Mouse (Mus musculus) liver, embryonic 13.5 days (tissue): ENCODE data around the gene Mettl1. TPM values are rescaled to one million over a fixed set of nuclear protein-coding genes. Genes with fewer than 3 reads are reported as not detected.

ENCODE experiments used
- ATAC-seq: fragments of 200-750 bp; cut with Nextera tagmentation; 2 replicates; pipeline ENCODE4 v1.8.0; 2017; ENCODE audit warnings: low read depth, mild to moderate bottlenecking, moderate number of reproducible peaks, moderate library complexity
- DNase-seq: peaks from one replicate; pipeline ENCODE4 v3.0.0; 2022
- H3K27ac ChIP-seq: fragments of 300-500 bp; sonication (generic); 2 replicates; pipeline ENCODE4 v1.5.1; 2015; ENCODE audit warnings: moderate library complexity, mild to moderate bottlenecking, inconsistent platforms
- H3K27me3 ChIP-seq: fragments of 300-500 bp; sonication (generic); 2 replicates; pipeline ENCODE4 v1.6.1; 2015; ENCODE audit warnings: mild to moderate bottlenecking, inconsistent platforms
- H3K36me3 ChIP-seq: fragments of 300-500 bp; sonication (generic); 2 replicates; pipeline ENCODE4 v1.6.1; 2015; ENCODE audit warnings: mild to moderate bottlenecking, inconsistent platforms
- H3K4me1 ChIP-seq: fragments of 300-500 bp; sonication (generic); replicated peaks from 2 replicates; pipeline ENCODE4 v1.6.1; 2015; ENCODE audit warnings: inconsistent platforms
- H3K4me2 ChIP-seq: fragments of 300-500 bp; sonication (generic); 2 replicates; pipeline ENCODE4 v1.6.1; 2015; ENCODE audit warnings: inconsistent platforms, mild to moderate bottlenecking, moderate library complexity
- H3K4me3 ChIP-seq: fragments of 300-500 bp; sonication (generic); replicated peaks from 2 replicates; pipeline ENCODE4 v1.5.1; 2015; ENCODE audit warnings: mild to moderate bottlenecking, inconsistent platforms
- H3K9ac ChIP-seq: fragments of 300-500 bp; sonication (generic); 2 replicates; pipeline ENCODE4 v1.6.1; 2015; ENCODE audit warnings: mild to moderate bottlenecking, inconsistent platforms
- H3K9me3 ChIP-seq: fragments of 300-500 bp; sonication (generic); replicated peaks from 2 replicates; pipeline ENCODE4 v1.6.1; 2016; ENCODE audit warnings: inconsistent platforms
- WGBS: fragments of 180-500 bp; shearing (Covaris S2); methylation state at CpG from one replicate; pipeline ENCODE4 v1.1.7; 2015; ENCODE audit not compliant: insufficient replicate concordance; 5-methylcytosine and 5-hydroxymethylcytosine counted together
- polyA plus RNA-seq: library from polyadenylated mRNA; unstranded; fragments of >200 nt; fragmentation: Nextera tagmentation; extraction: Ambion mirVana; gene quantifications from 2 replicates; pipeline ENCODE4 v1.2.1, GENCODE M21; 2015

Gene Mettl1
- polyA plus RNA-seq, 1 experiment from 2014 or later = 28.3 TPM

GRCm38 (mm10) chr10:127047954-127048353 is 6.7 kb downstream of the Mettl1 start, which contains the start of gene Cyp27b1:
Gene Cyp27b1 (plus strand): TSS chr10:127048250.
- no peaks in the 10 kb centered on the region for H3K9me3 ChIP-seq
- no peak within 1 kb of the TSS for H3K9ac ChIP-seq
- H3K4me2 ChIP-seq = 0 out of 2 replicates have a peak within 1 kb of the TSS, but pooled peaks have one; percentile 26
- DNase-seq (no peak), ATAC-seq (no peak)
- H3K36me3 ChIP-seq = peaks cover 23% of the 10 kb centered on the region
- peaks cover 57% of the 10 kb centered on the region for H3K27me3 ChIP-seq
- H3K27ac ChIP-seq = no peak within 1 kb of the TSS
- WGBS = 34% methylated on average over 5 of the region's 5 CpGs
- H3K4me3 ChIP-seq = peak within 1 kb of the TSS; percentile 18; the same call in 1 of the 2 replicates
- peaks cover 14% of the 10 kb centered on the region for H3K4me1 ChIP-seq

GRCm38 (mm10) chr10:127048608-127049394 is 7.6 kb downstream of the Mettl1 start:
- H3K4me2 ChIP-seq = peak overlapping the region; percentile 26; the same call in 1 of the 2 replicates
- H3K4me3 ChIP-seq = peak overlapping the region; percentile 18; the same call in 1 of the 2 replicates
- peaks cover 65% of the 10 kb centered on the region for H3K27me3 ChIP-seq
- no peak for DNase-seq
- 8% methylated on average over 35 of the region's 35 CpGs for WGBS
- no peak overlapping the region for H3K27ac ChIP-seq
- no peak overlapping the region for H3K9ac ChIP-seq
- H3K4me1 ChIP-seq = peaks cover 10% of the 10 kb centered on the region
- H3K36me3 ChIP-seq = peaks cover 15% of the 10 kb centered on the region
- ATAC-seq = no peak
- no peaks in the 10 kb centered on the region for H3K9me3 ChIP-seq

GRCm38 (mm10) chr10:127049395-127050118 is 8.3 kb downstream of the Mettl1 start:
- ATAC-seq = peak; percentile 27; the same call in 1 of the 2 replicates
- no peak overlapping the region for H3K27ac ChIP-seq
- WGBS = 4% methylated on average over 29 of the region's 29 CpGs
- peaks cover 10% of the 10 kb centered on the region for H3K4me1 ChIP-seq
- DNase-seq = no peak
- H3K27me3 ChIP-seq = peaks cover 73% of the 10 kb centered on the region
- no peak overlapping the region for H3K9ac ChIP-seq
- no peaks in the 10 kb centered on the region for H3K9me3 ChIP-seq
- H3K4me3 ChIP-seq = peak overlapping the region; percentile 18
- H3K36me3 ChIP-seq = peaks cover 11% of the 10 kb centered on the region
- peak overlapping the region; percentile 26 for H3K4me2 ChIP-seq

GRCm38 (mm10) chr10:127050119-127050474 is 8.9 kb downstream of the Mettl1 start:
- no peak for DNase-seq
- Histone ChIP-seq H3K9ac (no peak overlapping the region), H3K4me1 (peaks cover 10% of the 10 kb centered on the region), H3K9me3 (no peaks in the 10 kb centered on the region), H3K27me3 (peaks cover 78% of the 10 kb centered on the region), H3K36me3 (peaks cover 5% of the 10 kb centered on the region), H3K4me2 (no peak overlapping the region), H3K27ac (no peak overlapping the region), H3K4me3 (no peak overlapping the region)
- 9% methylated on average over 10 of the region's 10 CpGs for WGBS
- peak; percentile 16; the same call in 1 of the 2 replicates for ATAC-seq

- WGBS = 45% methylated on average over 4 of the region's 4 CpGs
- no peaks in the 10 kb centered on the region for H3K36me3 ChIP-seq
- peaks cover 17% of the 10 kb centered on the region for H3K4me1 ChIP-seq
- no peak overlapping the region for H3K4me2 ChIP-seq
- H3K9me3 ChIP-seq = no peaks in the 10 kb centered on the region
- H3K27ac ChIP-seq = no peak overlapping the region
- no peak overlapping the region for H3K9ac ChIP-seq
- peaks cover 99% of the 10 kb centered on the region for H3K27me3 ChIP-seq
- DNase-seq (no peak), ATAC-seq (no peak)
- no peak overlapping the region for H3K4me3 ChIP-seq
Measured at GRCm38 (mm10) chr10:127054646-127055045, 13.4 kb downstream of the Mettl1 start.

- Histone ChIP-seq H3K4me3 (no peak overlapping the region), H3K9me3 (no peaks in the 10 kb centered on the region), H3K4me2 (no peak overlapping the region), H3K36me3 (no peaks in the 10 kb centered on the region), H3K27ac (no peak overlapping the region), H3K27me3 (peaks cover 99% of the 10 kb centered on the region), H3K9ac (no peak overlapping the region), H3K4me1 (peaks cover 20% of the 10 kb centered on the region)
- WGBS = 40% methylated on average over 8 of the region's 8 CpGs
- no peak for DNase-seq
- ATAC-seq = no peak
Measured at GRCm38 (mm10) chr10:127055406-127055805, 14.2 kb downstream of the Mettl1 start.

GRCm38 (mm10) chr10:127056490-127056889 is 15.3 kb downstream of the Mettl1 start:
- no peak overlapping the region for H3K9ac ChIP-seq
- H3K4me1 ChIP-seq = peaks cover 23% of the 10 kb centered on the region
- H3K4me2 ChIP-seq = no peak overlapping the region
- H3K9me3 ChIP-seq = no peaks in the 10 kb centered on the region
- H3K4me3 ChIP-seq = no peak overlapping the region
- DNase-seq (no peak), ATAC-seq (no peak)
- H3K27me3 ChIP-seq = peaks cover 99% of the 10 kb centered on the region
- 73% methylated on average over 20 of the region's 20 CpGs for WGBS
- no peak overlapping the region for H3K27ac ChIP-seq
- H3K36me3 ChIP-seq = no peaks in the 10 kb centered on the region

GRCm38 (mm10) chr10:127058161-127058560 is 16.9 kb downstream of the Mettl1 start:
- no peak overlapping the region for H3K9ac ChIP-seq
- peaks cover 95% of the 10 kb centered on the region for H3K27me3 ChIP-seq
- H3K4me1 ChIP-seq = peaks cover 32% of the 10 kb centered on the region
- H3K4me3 ChIP-seq = 0 out of 2 replicates have a peak overlapping the region, but pooled peaks have one; percentile 67
- no peak overlapping the region for H3K27ac ChIP-seq
- WGBS = 2% methylated on average over 9 of the region's 9 CpGs
- H3K36me3 ChIP-seq = no peaks in the 10 kb centered on the region
- 0 out of 2 replicates have a peak overlapping the region, but pooled peaks have one; percentile 89 for H3K4me2 ChIP-seq
- no peaks in the 10 kb centered on the region for H3K9me3 ChIP-seq
- DNase-seq (peak; percentile 64), ATAC-seq (no peak)

- Histone ChIP-seq H3K36me3 (no peaks in the 10 kb centered on the region), H3K9ac (no peak overlapping the region), H3K4me2 (peak overlapping the region; percentile 89), H3K4me1 (peaks cover 36% of the 10 kb centered on the region), H3K27me3 (peaks cover 90% of the 10 kb centered on the region), H3K27ac (no peak overlapping the region), H3K9me3 (no peaks in the 10 kb centered on the region), H3K4me3 (peak overlapping the region; percentile 67)
- 12% methylated on average over 8 of the region's 8 CpGs for WGBS
- DNase-seq (no peak), ATAC-seq (no peak)
Measured at GRCm38 (mm10) chr10:127058708-127059107, 17.5 kb downstream of the Mettl1 start.

GRCm38 (mm10) chr10:127059174-127059967 is 18.2 kb downstream of the Mettl1 start:
- H3K27ac ChIP-seq = no peak overlapping the region
- DNase-seq (no peak), ATAC-seq (no peak)
- H3K4me1 ChIP-seq = peaks cover 42% of the 10 kb centered on the region
- peaks cover 83% of the 10 kb centered on the region for H3K27me3 ChIP-seq
- H3K4me2 ChIP-seq = peak overlapping the region; percentile 89
- 2% methylated on average over 55 of the region's 92 CpGs for WGBS
- H3K36me3 ChIP-seq = no peaks in the 10 kb centered on the region; the same call in 1 of the 2 replicates
- no peaks in the 10 kb centered on the region for H3K9me3 ChIP-seq
- H3K9ac ChIP-seq = peak overlapping the region; percentile 63
- H3K4me3 ChIP-seq = peak overlapping the region; percentile 67
